Mouse (Mus musculus) intestine, embryonic 14.5 days (tissue): ENCODE data around the gene E130116L18Rik. TPM values are rescaled to one million over a fixed set of nuclear protein-coding genes. Genes with fewer than 3 reads are reported as not detected.
"Not testable (repeated sequence)": the region's sequence is repeated elsewhere in the genome, so short reads cannot be mapped to it uniquely, and the experiment has no call there.

ENCODE experiments used
- ATAC-seq: fragments of 200-750 bp; cut with Nextera tagmentation; replicated peaks from 2 replicates; pipeline ENCODE4 v1.8.0; 2017; ENCODE audit warnings: low read depth, moderate number of reproducible peaks, moderate TSS enrichment, moderate library complexity; ENCODE audit not compliant: low FRiP score, low TSS enrichment
- DNase-seq: peaks from one replicate; pipeline ENCODE4 v3.0.0-alpha.2; 2018; ENCODE audit warnings: low spot score
- H3K27ac ChIP-seq: fragments of 300-500 bp; sonication (generic); 2 replicates; pipeline ENCODE4 v1.5.1; 2014; ENCODE audit warnings: low read depth, mild to moderate bottlenecking, control low read depth
- H3K27me3 ChIP-seq: fragments of 300-500 bp; sonication (generic); replicated peaks from 2 replicates; pipeline ENCODE4 v1.6.1; 2014; ENCODE audit warnings: low read length, control low read depth; ENCODE audit not compliant: control insufficient read depth, insufficient read depth
- H3K36me3 ChIP-seq: fragments of 300-500 bp; sonication (generic); 2 replicates; pipeline ENCODE4 v1.6.1; 2014; ENCODE audit warnings: low read length, control low read depth; ENCODE audit not compliant: control insufficient read depth, insufficient read depth
- H3K4me1 ChIP-seq: fragments of 300-500 bp; sonication (generic); replicated peaks from 2 replicates; pipeline ENCODE4 v1.6.1; 2014; ENCODE audit warnings: low read length, control low read depth, mixed read lengths; ENCODE audit not compliant: control insufficient read depth, insufficient read depth
- H3K4me2 ChIP-seq: fragments of 300-500 bp; sonication (generic); 2 replicates; pipeline ENCODE4 v1.6.1; 2014; ENCODE audit warnings: low read length
- H3K4me3 ChIP-seq: fragments of 300-500 bp; sonication (generic); 2 replicates; pipeline ENCODE4 v1.5.1; 2014; ENCODE audit warnings: low read depth, low read length, control low read depth, mixed read lengths
- H3K9ac ChIP-seq: fragments of 300-500 bp; sonication (generic); 2 replicates; pipeline ENCODE4 v1.6.1; 2014; ENCODE audit warnings: mild to moderate bottlenecking, low read length
- H3K9me3 ChIP-seq: fragments of 300-500 bp; sonication (generic); 2 replicates; pipeline ENCODE4 v1.6.1; 2016; ENCODE audit warnings: low read length, control low read depth; ENCODE audit not compliant: control insufficient read depth
- WGBS: fragments of 180-500 bp; shearing (Covaris S2); extraction: QIAGEN DNeasy Blood & Tissue Kit; methylation state at CpG from one replicate; pipeline ENCODE4 v1.1.7; 2014; 5-methylcytosine and 5-hydroxymethylcytosine counted together
- polyA plus RNA-seq: library from polyadenylated mRNA; unstranded; fragments of >200 nt; fragmentation: Nextera tagmentation; extraction: Ambion mirVana; gene quantifications from 2 replicates; pipeline ENCODE4 v1.2.1, GENCODE M21; 2014

E130116L18Rik gene
- polyA plus RNA-seq, 1 experiment from 2014 or later, result not detected

GRCm38 (mm10) chr5:25247036-25247435, 24.1 kb upstream of the E130116L18Rik start:
- ATAC-seq, result no peak
- Histone ChIP-seq H3K4me3 (no peak overlapping the region), H3K9me3 (no peaks in the 10 kb centered on the region), H3K27ac (no peak overlapping the region), H3K4me1 (no peaks in the 10 kb centered on the region), H3K4me2 (no peak overlapping the region), H3K36me3 (peaks cover 31% of the 10 kb centered on the region), H3K9ac (no peak overlapping the region), H3K27me3 (no peaks in the 10 kb centered on the region)
- 65% methylated on average over 3 of the region's 3 CpGs for WGBS
- no peak for DNase-seq

- WGBS, result 72% methylated on average over 1 of the region's 1 CpGs
- no peak overlapping the region for H3K4me3 ChIP-seq
- no peaks in the 10 kb centered on the region for H3K9me3 ChIP-seq
- H3K36me3 ChIP-seq, result peaks cover 25% of the 10 kb centered on the region
- ATAC-seq, result no peak
- no peak overlapping the region for H3K4me2 ChIP-seq
- no peaks in the 10 kb centered on the region for H3K27me3 ChIP-seq
- no peak for DNase-seq
- no peak overlapping the region for H3K27ac ChIP-seq
- no peaks in the 10 kb centered on the region for H3K4me1 ChIP-seq
- H3K9ac ChIP-seq, result no peak overlapping the region
These were observed 23.5 kb upstream of the E130116L18Rik start for GRCm38 (mm10) chr5:25246473-25246865.

- DNase-seq, result no peak
- Histone ChIP-seq H3K9ac (no peak overlapping the region), H3K27me3 (no peaks in the 10 kb centered on the region), H3K4me2 (no peak overlapping the region), H3K36me3 (peaks cover 22% of the 10 kb centered on the region), H3K27ac (no peak overlapping the region), H3K4me3 (no peak overlapping the region), H3K9me3 (no peaks in the 10 kb centered on the region), H3K4me1 (no peaks in the 10 kb centered on the region)
- 77% methylated on average over 10 of the region's 10 CpGs for WGBS
- ATAC-seq, result no peak
These were observed 23.0 kb upstream of the E130116L18Rik start for GRCm38 (mm10) chr5:25245806-25246472.

GRCm38 (mm10) chr5:25243101-25243500, 20.1 kb upstream of the E130116L18Rik start:
- H3K4me1 ChIP-seq, result no peaks in the 10 kb centered on the region
- H3K36me3 ChIP-seq, result peaks cover 8% of the 10 kb centered on the region; the same call in 1 of the 2 replicates
- 89% methylated on average over 6 of the region's 6 CpGs for WGBS
- no peak for DNase-seq
- H3K27me3 ChIP-seq, result no peaks in the 10 kb centered on the region
- H3K9me3 ChIP-seq, result no peaks in the 10 kb centered on the region
- no peak for ATAC-seq
- no peak overlapping the region for H3K4me3 ChIP-seq
- no peak overlapping the region for H3K4me2 ChIP-seq
- H3K27ac ChIP-seq, result no peak overlapping the region
- no peak overlapping the region for H3K9ac ChIP-seq

- H3K27ac ChIP-seq, H3K9me3 ChIP-seq, DNase-seq, H3K36me3 ChIP-seq, H3K27me3 ChIP-seq, ATAC-seq, H3K4me3 ChIP-seq, H3K9ac ChIP-seq, H3K4me1 ChIP-seq: not testable (repeated sequence)
- 81% methylated on average over 1 of the region's 1 CpGs for WGBS
- H3K4me2 ChIP-seq, result peak overlapping the region; percentile 75; the same call in 1 of the 2 replicates
These were observed 1.4 kb upstream of the E130116L18Rik start for GRCm38 (mm10) chr5:25224377-25224776.

- Histone ChIP-seq H3K9ac (peak within 1 kb of the TSS; percentile 82), H3K27ac (peak within 1 kb of the TSS; percentile 86), H3K4me1 (peaks cover 8% of the 10 kb centered on the region), H3K4me2 (peak within 1 kb of the TSS; percentile 75), H3K36me3 (no peaks in the 10 kb centered on the region), H3K27me3 (no peaks in the 10 kb centered on the region), H3K4me3 (peak within 1 kb of the TSS; percentile 65), H3K9me3 (no peaks in the 10 kb centered on the region)
- ATAC-seq (no peak), DNase-seq (no peak)
- 82% methylated on average over 3 of the region's 3 CpGs for WGBS
These were observed 1.3 kb downstream of the E130116L18Rik start, which contains the start of gene Galnt11 for GRCm38 (mm10) chr5:25221604-25222003. TSS of gene Galnt11 (plus strand) at chr5:25221904.

GRCm38 (mm10) chr5:25215006-25215405, 7.9 kb downstream of the E130116L18Rik start:
- DNase-seq (no peak), ATAC-seq (no peak)
- Histone ChIP-seq H3K36me3 (no peaks in the 10 kb centered on the region), H3K4me2 (no peak overlapping the region), H3K4me1 (no peaks in the 10 kb centered on the region), H3K27me3 (no peaks in the 10 kb centered on the region), H3K9me3 (no peaks in the 10 kb centered on the region), H3K27ac (no peak overlapping the region), H3K9ac (no peak overlapping the region), H3K4me3 (no peak overlapping the region)
- 82% methylated on average over 6 of the region's 6 CpGs for WGBS

- not testable (repeated sequence) for H3K27ac ChIP-seq, H3K9me3 ChIP-seq, H3K4me1 ChIP-seq, H3K4me2 ChIP-seq, H3K27me3 ChIP-seq, H3K9ac ChIP-seq, H3K4me3 ChIP-seq, DNase-seq, H3K36me3 ChIP-seq, ATAC-seq
These were observed 9.7 kb downstream of the E130116L18Rik start for GRCm38 (mm10) chr5:25213216-25213615.

GRCm38 (mm10) chr5:25211872-25212271, 11.1 kb downstream of the E130116L18Rik start:
- no peak overlapping the region for H3K9ac ChIP-seq
- H3K4me2 ChIP-seq, result no peak overlapping the region
- DNase-seq (no peak), ATAC-seq (no peak)
- H3K4me3 ChIP-seq, result no peak overlapping the region
- H3K9me3 ChIP-seq, result no peaks in the 10 kb centered on the region
- H3K36me3 ChIP-seq, result no peaks in the 10 kb centered on the region
- H3K4me1 ChIP-seq, result no peaks in the 10 kb centered on the region
- no peaks in the 10 kb centered on the region for H3K27me3 ChIP-seq
- 71% methylated on average over 1 of the region's 1 CpGs for WGBS
- no peak overlapping the region for H3K27ac ChIP-seq
